Mouse (Mus musculus) stomach, embryonic 14.5 days (tissue): ENCODE data around the gene Ap4m1. TPM values are rescaled to one million over a fixed set of nuclear protein-coding genes. Genes with fewer than 3 reads are reported as not detected.

Experiments
- microRNA counts: library from miRNA; unstranded; fragments of <30 nt; microRNA quantifications from one replicate; lab custom pipeline; 2016
- microRNA-seq: library from miRNA; unstranded; fragments of <30 nt; microRNA quantifications from one replicate; pipeline ENCODE4, GENCODE M21; 2016
- polyA plus RNA-seq: library from polyadenylated mRNA; unstranded; fragments of >200 nt; fragmentation: Nextera tagmentation; extraction: Ambion mirVana; gene quantifications from 2 replicates; pipeline ENCODE4 v1.2.1, GENCODE M21; 2014

Ap4m1 gene
- polyA plus RNA-seq, 1 experiment from 2014 or later = 22.5 TPM

MicroRNAs within 50 kb of the gene (microRNA counts, 519-probe panel; counts per million panel counts)
- 4,271 counts per million, percentile 85 among the panel's probes with 10 or more counts for microRNA mmu-miR-106b (lab: Ali Mortazavi, UCI)
- 5,233 counts per million, percentile 96 among the panel's probes with 10 or more counts for microRNA mmu-miR-25 (lab: Ali Mortazavi, UCI)
- 4,051 counts per million, percentile 79 among the panel's probes with 10 or more counts for microRNA mmu-miR-93 (lab: Ali Mortazavi, UCI)

Small RNA genes within 50 kb of the gene (microRNA-seq; reads per million reads assigned to microRNA genes)
- gene Mir106b = 8,757 reads per million, percentile 93 among the genes with 10 or more reads in this experiment
- 1,001 reads per million, percentile 72 among the genes with 10 or more reads in this experiment for gene Mir25
- 8,547 reads per million, percentile 92 among the genes with 10 or more reads in this experiment for gene Mir93

Other genes with a start within 250 kb of the Ap4m1 start
- gene Gjc3, start 208.9 kb upstream of the Ap4m1 start, polyA plus RNA-seq = 0.39 and 0.55 TPM in 2 replicates
- gene Azgp1, start 190.5 kb upstream of the Ap4m1 start, polyA plus RNA-seq = not detected in 2 replicates
- gene Smok3a, start 150.7 kb upstream of the Ap4m1 start, polyA plus RNA-seq = not detected in 2 replicates
- not detected in 2 replicates for gene Smok3b, start 150.6 kb upstream of the Ap4m1 start, polyA plus RNA-seq
- not detected in 2 replicates for gene Smok3c, start 118.8 kb upstream of the Ap4m1 start, polyA plus RNA-seq
- gene Zkscan1, start 86.9 kb upstream of the Ap4m1 start, polyA plus RNA-seq = 27.7 and 28.0 TPM in 2 replicates
- 59.2 and 60.9 TPM in 2 replicates for gene Zscan21, start 55.1 kb upstream of the Ap4m1 start, polyA plus RNA-seq
- gene Zfp113, start 16.3 kb upstream of the Ap4m1 start, polyA plus RNA-seq = 18.0 and 18.2 TPM in 2 replicates
- 235 and 240 TPM in 2 replicates for gene Cops6, start 10.9 kb upstream of the Ap4m1 start, polyA plus RNA-seq
- 154 TPM in 2 replicates for gene Mcm7, start 420 bp downstream of the Ap4m1 start, polyA plus RNA-seq
- gene Taf6, start 15.4 kb downstream of the Ap4m1 start, polyA plus RNA-seq = 89.8 and 93.8 TPM in 2 replicates
- gene Cnpy4, start 15.5 kb downstream of the Ap4m1 start, polyA plus RNA-seq = 54.2 and 56.0 TPM in 2 replicates
- 7.5 and 8.2 TPM in 2 replicates for gene Mblac1, start 22.3 kb downstream of the Ap4m1 start, polyA plus RNA-seq
- not detected in 2 replicates for gene Nxpe5, start 53.9 kb downstream of the Ap4m1 start, polyA plus RNA-seq
- 66.1 and 74.0 TPM in 2 replicates for gene Lamtor4, start 83.5 kb downstream of the Ap4m1 start, polyA plus RNA-seq
- 6.7 and 7.8 TPM in 2 replicates for gene BC037034, start 92.0 kb downstream of the Ap4m1 start, polyA plus RNA-seq
- 2.4 and 4.4 TPM in 2 replicates for gene Gal3st4, start 100.8 kb downstream of the Ap4m1 start, polyA plus RNA-seq
- 0.22 and 0.23 TPM in 2 replicates for gene Gm43720, start 108.0 kb downstream of the Ap4m1 start, polyA plus RNA-seq
- gene Gpc2, start 108.0 kb downstream of the Ap4m1 start, polyA plus RNA-seq = 5.2 and 5.8 TPM in 2 replicates
- gene Stag3, start 108.2 kb downstream of the Ap4m1 start, polyA plus RNA-seq = 4.9 and 5.0 TPM in 2 replicates
- gene Pvrig, start 170.0 kb downstream of the Ap4m1 start, polyA plus RNA-seq = 0.24 and 0.85 TPM in 2 replicates